Mouse (Mus musculus) E14TG2a.4 (cell line): Measurements from ENCODE around the gene Kat7.

ENCODE experiments used
- H3K27me3 ChIP-seq: 2 replicates; pipeline ENCODE4 v1.6.1; 2014; ENCODE audit warnings: low read length, control low read depth; ENCODE audit not compliant: insufficient read depth
- H3K36me3 ChIP-seq: 2 replicates; pipeline ENCODE4 v1.6.1; 2014; ENCODE audit warnings: low read length, control low read depth; ENCODE audit not compliant: insufficient read depth
- H3K4me1 ChIP-seq: replicated peaks from 2 replicates; pipeline ENCODE4 v1.6.1; 2014; ENCODE audit warnings: low read depth, low read length, control low read depth
- H3K4me3 ChIP-seq: replicated peaks from 2 replicates; pipeline ENCODE4 v1.5.1; 2014; ENCODE audit warnings: mild to moderate bottlenecking, low read length
- H3K9me3 ChIP-seq: 2 replicates; pipeline ENCODE4 v1.6.1; 2014; ENCODE audit warnings: low read length, control low read depth
- CTCF ChIP-seq: conservative IDR thresholded peaks from 2 replicates; pipeline ENCODE4 v1.5.1; 2014; ENCODE audit warnings: low read length
- NANOG ChIP-seq: IDR thresholded peaks from 2 replicates; pipeline ENCODE4 v1.6.1; 2014; ENCODE audit warnings: borderline replicate concordance, low read length, mixed read lengths
- POU5F1 ChIP-seq: IDR thresholded peaks from 2 replicates; pipeline ENCODE4 v1.6.1; 2014; ENCODE audit warnings: low read length, borderline replicate concordance

Kat7 gene

DNA sequence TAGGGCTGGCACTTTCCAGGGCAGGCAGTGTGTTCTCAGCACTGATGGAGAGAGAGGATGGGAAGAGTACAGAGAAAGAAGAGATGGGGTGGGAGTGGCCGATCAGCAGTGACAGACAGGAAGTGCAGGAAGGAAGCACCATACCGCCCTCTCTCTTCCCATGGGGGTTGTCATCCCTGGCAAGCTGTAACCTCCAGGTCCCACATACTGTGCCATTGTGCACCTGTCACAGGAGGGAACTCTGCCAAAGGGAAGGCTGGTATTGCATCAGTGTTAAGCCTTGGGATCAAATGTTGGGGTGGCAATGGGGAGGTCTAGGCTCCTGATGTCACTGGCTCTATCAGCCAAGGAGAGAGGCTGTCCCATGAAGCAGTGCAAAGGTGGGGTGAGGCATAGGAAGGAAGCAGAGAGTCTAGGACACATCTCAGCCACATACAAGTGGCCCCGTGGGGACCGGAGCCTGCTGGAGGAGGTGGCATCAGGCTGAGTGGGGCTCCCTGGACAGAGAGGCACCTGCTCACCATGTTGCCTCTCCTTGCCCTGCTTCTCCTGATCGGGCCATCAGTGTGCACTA, 48.8 kb downstream of the Kat7 start, which contains the start of gene Tac4:
Tac4 (plus strand) TSS at position 352 of the 574 bp plus-strand sequence.
- Histone ChIP-seq H3K4me1 (peaks cover 67% of the 10 kb centered on the region), H3K27me3 (peaks cover 37% of the 10 kb centered on the region), H3K9me3 (no peaks in the 10 kb centered on the region), H3K4me3 (no peak within 1 kb of the TSS), H3K36me3 (peaks cover 14% of the 10 kb centered on the region)
- no peak for TF ChIP-seq CTCF
- TF ChIP-seq NANOG, result no peak
- TF ChIP-seq POU5F1, result no peak

DNA sequence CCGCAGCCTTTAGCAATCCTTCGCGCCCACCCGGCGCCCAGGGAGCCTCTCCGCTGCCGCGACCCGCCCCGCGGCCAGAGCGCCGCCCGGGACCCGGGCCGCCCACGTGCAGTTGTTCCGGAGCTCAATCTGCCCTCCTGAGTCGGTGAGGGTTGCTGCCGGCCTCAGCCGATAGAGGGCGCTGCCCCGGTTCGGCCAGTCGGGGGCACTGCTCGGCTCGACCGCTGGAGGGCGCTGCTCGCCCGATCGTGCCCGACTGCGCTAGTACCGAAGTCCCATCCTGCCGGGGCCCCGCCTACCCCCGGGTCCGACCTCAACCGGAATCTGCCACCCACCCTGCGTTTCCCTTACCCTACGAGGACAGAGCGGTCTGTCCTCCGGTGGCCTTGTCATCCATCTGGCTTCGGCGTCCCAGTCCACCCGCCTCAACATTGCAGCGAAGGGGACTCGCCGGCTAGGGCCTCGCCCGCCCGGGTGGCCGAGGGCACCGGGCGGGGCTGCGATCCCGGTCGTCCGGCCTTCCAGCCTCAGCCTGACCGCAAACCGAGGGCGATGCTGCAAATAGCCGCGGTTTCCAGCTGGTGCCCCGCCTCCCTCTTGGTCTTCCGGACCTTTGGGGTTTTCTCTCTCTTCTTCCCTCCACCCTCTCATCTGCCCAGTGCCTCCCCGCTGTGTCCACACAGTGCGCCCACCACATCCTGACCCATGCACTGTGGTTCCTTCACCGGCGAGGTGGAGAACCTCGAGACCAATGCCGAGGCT, 50.8 kb downstream of the Kat7 start:
- H3K27me3 ChIP-seq, result peaks cover 50% of the 10 kb centered on the region
- peak overlapping the region; percentile 85 for H3K4me3 ChIP-seq
- H3K4me1 ChIP-seq, result peaks cover 59% of the 10 kb centered on the region
- TF ChIP-seq CTCF (peak; percentile 15), NANOG (no peak), POU5F1 (no peak)
- no peaks in the 10 kb centered on the region for H3K9me3 ChIP-seq
- H3K36me3 ChIP-seq, result no peaks in the 10 kb centered on the region

DNA sequence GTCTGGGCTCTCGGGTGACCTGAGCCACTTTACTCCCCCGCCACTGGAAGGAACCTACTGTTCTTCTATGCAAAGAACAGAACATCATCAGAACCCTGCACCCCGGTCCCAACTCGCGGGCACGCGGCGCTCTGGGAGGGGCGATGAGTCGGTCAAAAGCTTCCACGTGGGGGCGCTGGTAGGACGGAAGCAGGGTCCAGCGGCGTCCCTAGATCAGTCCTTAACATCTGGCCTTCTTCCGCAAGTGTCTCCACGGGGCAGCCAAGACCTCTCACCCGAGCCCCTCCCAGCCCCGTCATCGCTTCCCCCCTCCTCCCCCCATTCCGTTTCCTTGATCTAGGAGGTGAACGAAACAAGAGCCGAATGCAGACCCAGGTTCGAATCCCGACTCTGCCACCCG, 51.6 kb downstream of the Kat7 start:
- peak overlapping the region; percentile 85 for H3K4me3 ChIP-seq
- H3K4me1 ChIP-seq, result peaks cover 52% of the 10 kb centered on the region
- no peaks in the 10 kb centered on the region for H3K9me3 ChIP-seq
- no peaks in the 10 kb centered on the region for H3K36me3 ChIP-seq
- no peak for TF ChIP-seq NANOG
- TF ChIP-seq CTCF, result peak; percentile 43
- H3K27me3 ChIP-seq, result peaks cover 51% of the 10 kb centered on the region

DNA sequence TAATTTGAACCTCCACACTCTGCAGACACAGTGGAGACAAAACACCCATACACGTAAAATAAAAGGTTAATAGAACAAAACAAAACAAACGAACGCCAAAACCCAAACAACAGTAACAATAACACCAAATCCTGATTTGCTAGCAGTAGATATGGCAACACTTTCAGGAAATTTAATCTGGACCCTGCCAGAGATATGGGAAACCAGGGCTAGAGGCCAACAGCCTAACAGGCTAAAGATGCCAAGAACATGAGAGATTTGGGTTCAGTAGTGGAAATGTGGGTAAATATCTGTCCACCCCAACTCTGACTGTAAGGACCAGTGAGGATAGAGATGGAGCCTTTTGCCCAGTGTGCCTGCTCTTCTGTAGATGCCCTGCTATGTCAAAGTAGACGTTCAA, 52.1 kb downstream of the Kat7 start:
- Histone ChIP-seq H3K36me3 (no peaks in the 10 kb centered on the region), H3K27me3 (peaks cover 51% of the 10 kb centered on the region), H3K4me1 (peaks cover 46% of the 10 kb centered on the region), H3K4me3 (peak overlapping the region; percentile 85; the same call in 1 of the 2 replicates), H3K9me3 (no peaks in the 10 kb centered on the region)
- TF ChIP-seq POU5F1, result no peak

DNA sequence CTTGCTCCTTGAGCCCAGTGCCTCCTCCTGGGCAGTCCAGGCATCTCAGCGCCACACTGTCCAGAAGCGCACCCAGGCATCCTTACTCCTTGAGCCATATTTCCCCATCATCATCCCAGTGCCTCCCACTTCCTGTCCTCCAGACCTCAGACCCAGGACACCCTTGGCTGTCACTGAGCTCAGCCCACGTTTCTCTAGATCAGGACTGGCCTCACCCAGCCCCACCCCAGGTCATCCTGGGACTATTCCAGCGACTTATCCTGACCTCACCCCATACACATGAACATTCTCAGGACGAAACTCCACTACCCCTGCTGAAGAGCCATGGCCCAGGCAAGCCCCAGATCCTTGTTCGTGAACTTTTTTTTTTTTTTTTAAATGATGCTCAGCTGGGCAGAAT, 54.3 kb downstream of the Kat7 start:
- Histone ChIP-seq H3K9me3 (no peaks in the 10 kb centered on the region), H3K36me3 (no peaks in the 10 kb centered on the region), H3K4me3 (no peak overlapping the region), H3K4me1 (peaks cover 34% of the 10 kb centered on the region), H3K27me3 (peaks cover 48% of the 10 kb centered on the region)
- TF ChIP-seq CTCF (no peak), NANOG (no peak), POU5F1 (no peak)

DNA sequence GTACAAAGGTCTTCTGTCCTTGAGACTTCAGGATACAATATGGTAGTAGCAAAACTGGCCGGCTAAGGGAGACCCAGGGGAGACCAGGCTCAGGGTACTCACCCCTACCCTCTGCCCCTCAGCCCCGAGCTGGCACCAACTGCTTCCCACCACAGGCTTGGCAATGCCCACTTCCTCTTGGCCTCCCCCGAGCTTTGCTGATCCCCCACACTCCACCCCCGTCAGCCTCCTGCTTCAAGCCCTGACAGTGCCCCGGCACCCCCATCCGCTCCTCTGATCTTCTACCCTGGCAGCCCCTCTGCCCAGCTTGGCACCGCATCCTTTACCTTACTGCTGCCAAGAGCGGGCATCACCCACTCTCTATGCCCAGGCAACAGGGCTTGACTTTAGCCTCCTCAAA, 55.9 kb downstream of the Kat7 start:
- Histone ChIP-seq H3K27me3 (peaks cover 43% of the 10 kb centered on the region), H3K36me3 (no peaks in the 10 kb centered on the region), H3K4me1 (peaks cover 34% of the 10 kb centered on the region), H3K4me3 (no peak overlapping the region), H3K9me3 (no peaks in the 10 kb centered on the region)
- no peak for TF ChIP-seq POU5F1

DNA sequence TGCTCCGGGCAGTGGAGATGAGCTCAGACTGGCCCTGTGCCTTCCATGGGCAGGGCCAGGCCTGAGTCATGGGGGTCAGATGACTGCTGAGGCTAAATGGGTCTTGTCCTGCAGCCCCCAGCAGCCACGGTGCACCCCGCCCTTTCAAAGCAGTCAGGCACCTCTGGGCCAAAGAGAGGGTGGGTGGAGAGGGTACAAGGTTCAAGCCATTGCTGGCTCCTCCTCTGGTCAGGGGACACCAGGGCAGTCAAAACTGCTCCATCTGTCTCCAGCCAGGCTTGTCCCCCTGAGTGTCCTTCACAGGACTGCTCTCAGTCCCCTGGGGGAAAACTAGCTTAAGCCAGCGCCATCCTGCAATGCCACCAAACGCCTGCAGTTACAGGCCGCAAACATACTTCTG, 57.9 kb downstream of the Kat7 start:
- TF ChIP-seq NANOG (no peak), POU5F1 (no peak), CTCF (no peak)
- no peaks in the 10 kb centered on the region for H3K36me3 ChIP-seq
- H3K27me3 ChIP-seq, result peaks cover 34% of the 10 kb centered on the region
- 0 out of 2 replicates have a peak overlapping the region, but pooled peaks have one; percentile 18 for H3K4me3 ChIP-seq
- no peaks in the 10 kb centered on the region for H3K9me3 ChIP-seq
- H3K4me1 ChIP-seq, result peaks cover 34% of the 10 kb centered on the region

DNA sequence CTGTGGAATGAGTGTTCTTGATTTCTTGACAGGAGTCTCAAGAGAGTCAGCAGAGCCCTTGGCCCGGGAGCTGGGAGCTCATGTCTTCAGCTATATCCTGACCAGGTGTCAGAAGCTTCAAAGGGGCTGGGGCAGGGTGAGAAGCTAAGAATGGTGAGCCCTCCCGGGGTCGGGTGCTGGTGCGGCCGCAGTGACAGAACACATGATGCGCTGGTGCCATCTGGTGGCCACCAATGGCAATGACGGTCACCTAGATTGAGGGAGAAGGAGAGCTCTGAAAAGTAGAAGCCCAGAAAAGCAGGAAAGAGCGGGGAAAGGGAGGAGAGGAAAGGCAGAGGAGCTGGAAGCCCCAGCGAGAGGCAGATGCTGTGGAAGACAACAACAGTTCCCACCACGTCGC, 58.8 kb downstream of the Kat7 start:
- Histone ChIP-seq H3K36me3 (no peaks in the 10 kb centered on the region), H3K9me3 (no peaks in the 10 kb centered on the region), H3K27me3 (peaks cover 34% of the 10 kb centered on the region), H3K4me1 (peaks cover 37% of the 10 kb centered on the region), H3K4me3 (no peak overlapping the region)
- TF ChIP-seq NANOG (no peak), CTCF (peak; percentile 84), POU5F1 (no peak)

DNA sequence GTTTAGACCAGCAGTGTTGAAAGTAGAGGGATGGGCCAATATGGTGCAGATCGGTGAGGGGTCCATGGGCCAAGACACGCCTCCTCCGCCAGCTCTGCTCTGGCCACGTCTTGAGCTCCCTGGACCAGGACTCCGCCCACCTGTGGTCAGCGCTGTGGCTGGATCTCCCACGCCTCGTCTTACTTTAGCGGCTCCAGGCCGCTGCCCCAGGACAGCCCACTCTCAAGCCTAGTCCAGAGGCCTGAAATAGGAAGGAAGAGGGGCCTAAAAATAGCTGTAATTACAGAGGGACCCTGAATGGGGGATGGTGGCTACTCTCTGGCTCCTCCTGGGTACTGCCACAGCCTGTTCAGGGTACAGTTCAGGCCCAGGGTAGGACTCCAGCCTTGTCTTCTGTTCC, 59.9 kb downstream of the Kat7 start:
- no peak for TF ChIP-seq CTCF
- TF ChIP-seq NANOG, result no peak
- no peak for TF ChIP-seq POU5F1
- Histone ChIP-seq H3K4me1 (peaks cover 43% of the 10 kb centered on the region), H3K9me3 (no peaks in the 10 kb centered on the region), H3K27me3 (peaks cover 26% of the 10 kb centered on the region), H3K4me3 (no peak overlapping the region), H3K36me3 (no peaks in the 10 kb centered on the region)
